Mouse (Mus musculus) heart, postnatal 36 days (tissue): ENCODE data around the gene Hbs1l. TPM values are rescaled to one million over a fixed set of nuclear protein-coding genes. Genes with fewer than 3 reads are reported as not detected.
A peak's percentile ranks its signal among the peaks of the same experiment; 100 is the strongest.

Experiments
- DNase-seq, 2 experiments: peaks; one replicate each; pipeline ENCODE4 v3.0.0; 2021 to 2022
- intact Hi-C: fragments of 180-260 bp; cut with DNase I; formaldehyde crosslinking; loops from one replicate; pipeline ENCODE4 v1.15.1; 2025
- total RNA-seq, 2 experiments: library from RNA; stranded (reverse); gene quantifications; 2 replicates each; pipeline ENCODE4 v1.2.3; 2021

Gene Hbs1l
- total RNA-seq, 2 experiments from 2014 or later, result 77.8 to 79.0 TPM

DNA sequence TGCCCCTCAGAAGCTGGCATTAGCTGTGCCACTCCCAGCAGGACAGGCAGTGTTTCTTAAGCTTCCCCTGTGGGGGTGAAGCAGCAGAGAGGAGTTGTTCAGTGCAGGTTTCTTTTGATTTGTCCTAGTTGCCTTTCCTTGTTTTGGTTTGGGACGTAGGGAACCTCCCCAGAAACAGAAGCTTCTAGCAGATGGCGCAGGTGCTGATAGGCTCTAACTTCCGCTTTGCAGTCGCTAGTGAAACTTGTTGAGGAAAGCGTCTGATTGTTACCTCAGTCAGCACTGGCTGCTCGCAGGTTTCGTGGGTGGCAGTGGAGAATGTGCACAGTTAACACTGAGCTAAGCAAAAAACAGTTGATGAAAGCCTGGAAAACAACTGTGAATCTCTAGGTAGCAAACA, 6.0 kb downstream of the Hbs1l start:
- intact Hi-C loops, result no loop called here
- no peak for DNase-seq

DNA sequence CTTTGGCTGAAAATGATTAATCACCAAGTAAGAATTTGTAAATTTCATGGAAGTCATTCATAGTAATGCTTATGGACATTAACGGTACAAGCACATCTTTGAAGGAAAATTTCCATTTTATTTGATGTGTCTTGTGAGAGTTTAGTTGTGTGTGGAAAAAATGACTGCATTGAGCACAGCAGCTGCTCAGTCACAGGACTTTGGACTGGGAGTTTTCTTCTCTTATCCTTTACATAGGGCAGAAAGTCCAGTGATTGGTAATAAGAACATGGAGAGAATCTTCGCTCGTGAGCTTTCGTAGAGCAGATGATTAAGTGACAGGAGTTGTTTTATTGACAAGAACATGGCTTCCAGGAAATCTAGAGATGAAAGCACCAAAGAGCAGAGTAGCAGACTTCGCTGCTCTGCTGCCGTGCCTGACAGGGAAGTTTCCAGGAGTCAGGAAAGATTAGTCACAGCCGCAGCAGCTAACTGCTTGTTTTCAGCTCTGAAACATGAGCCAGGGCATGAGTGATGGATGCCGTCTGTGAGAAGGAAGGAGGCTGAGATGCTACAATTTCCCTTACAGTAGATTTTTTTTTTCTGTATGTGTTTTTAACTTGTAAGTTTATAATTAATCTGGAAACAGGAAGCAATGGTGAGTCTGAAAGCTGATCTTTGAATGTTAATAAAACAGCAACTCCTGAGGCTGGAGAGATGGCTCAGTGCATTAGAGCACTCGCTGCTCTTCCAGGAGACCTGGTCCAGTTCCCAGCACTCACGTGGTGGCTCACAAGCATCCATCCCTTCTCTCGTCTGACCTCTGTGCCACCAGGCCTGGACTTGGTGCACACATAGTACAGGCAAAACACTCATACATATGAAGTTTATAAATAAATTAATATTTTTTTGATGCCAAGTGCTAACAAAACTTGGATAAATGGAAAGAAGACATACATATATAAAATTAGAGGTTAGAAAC, 9.2 kb downstream of the Hbs1l start:
- DNase-seq, result no peak
- intact Hi-C loops, result no loop called here

DNA sequence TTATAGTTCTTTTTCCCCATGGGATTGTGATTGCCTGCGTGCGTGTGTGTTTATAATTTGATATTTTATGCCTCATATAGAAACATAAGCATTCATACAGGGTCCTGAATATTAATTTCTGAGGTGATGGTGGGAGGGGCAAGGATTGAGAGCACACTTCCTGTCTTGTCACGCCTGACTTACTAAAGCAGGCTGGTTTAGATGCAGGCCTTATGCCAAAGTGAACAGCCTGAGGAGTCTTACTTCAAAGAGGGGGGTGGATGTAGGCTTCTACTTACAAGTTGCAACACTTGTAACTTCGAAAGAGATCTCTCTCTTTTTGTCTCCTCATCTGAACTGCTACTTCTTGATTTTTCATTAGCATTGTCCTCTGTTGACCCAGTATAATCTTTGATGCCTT, 18.0 kb downstream of the Hbs1l start:
- no peak for DNase-seq
- intact Hi-C loops, result no loop called here

DNA sequence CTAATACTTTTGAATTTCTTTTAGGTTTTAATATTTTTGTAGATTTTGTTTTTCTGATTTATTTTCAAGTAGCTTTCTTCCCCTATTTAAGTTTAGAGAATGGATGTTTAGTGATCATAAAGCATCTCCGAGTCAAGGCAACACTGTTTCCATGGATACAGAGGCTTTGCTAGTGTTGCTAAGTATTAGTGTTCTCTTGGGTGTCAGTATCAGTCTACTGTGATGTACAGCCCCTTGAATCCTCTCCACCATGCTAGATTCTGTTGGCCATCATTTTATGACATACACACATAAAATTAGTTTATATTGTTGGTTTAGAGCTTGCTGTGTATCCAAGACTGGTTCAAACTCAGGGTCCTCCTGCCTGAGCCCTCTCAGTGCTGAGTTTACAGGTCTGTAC, 20.3 kb downstream of the Hbs1l start:
- intact Hi-C loops, result no loop called here
- no peak for DNase-seq

- DNase-seq, result no peak
- intact Hi-C loops, result no loop called here
Measured at GRCm38 (mm10) chr10:21318250-21318649, 22.5 kb downstream of the Hbs1l start.

DNA sequence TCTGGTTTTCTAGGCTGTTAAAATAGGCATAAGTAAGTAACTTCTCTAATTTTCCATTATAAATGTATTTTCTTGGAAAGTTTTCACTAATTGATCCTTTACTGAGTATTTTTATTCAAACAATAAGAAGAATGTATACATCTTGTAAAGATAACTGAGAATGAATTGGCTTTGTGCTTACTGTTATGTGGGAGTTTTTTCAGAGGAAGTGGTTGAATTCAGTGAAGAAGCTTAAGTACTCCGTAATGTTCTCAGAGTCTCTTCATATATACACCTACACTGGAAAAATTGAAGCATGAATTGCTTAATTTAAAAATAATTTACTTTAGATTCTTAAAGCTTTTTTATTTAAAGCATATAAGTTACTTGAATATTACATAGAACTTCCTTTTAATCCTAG, 23.2 kb downstream of the Hbs1l start:
- no peak for DNase-seq
- intact Hi-C loops, result no loop called here

GRCm38 (mm10) chr10:21320601-21321000, 24.8 kb downstream of the Hbs1l start:
- intact Hi-C loops, result no loop called here
- no peak for DNase-seq

DNA sequence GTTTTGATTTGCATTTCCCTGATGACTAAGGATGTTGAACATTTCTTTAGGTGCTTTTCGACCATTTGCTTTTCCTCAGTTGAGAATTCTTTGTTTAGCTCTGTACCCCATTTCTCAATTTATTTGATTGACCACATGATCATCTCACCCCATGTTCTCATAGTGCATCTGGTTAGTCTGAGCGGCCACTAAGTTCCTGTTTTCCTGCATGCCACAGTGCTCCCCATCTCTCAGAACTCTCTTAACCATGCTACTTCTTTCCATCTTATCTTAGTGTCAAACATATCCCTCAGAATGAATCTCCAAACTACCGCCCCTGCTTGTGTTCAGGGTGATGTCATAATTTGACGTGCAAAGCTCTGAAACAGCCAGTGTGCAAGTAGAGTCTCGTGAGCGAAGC, 30.6 kb downstream of the Hbs1l start:
- intact Hi-C loops, result no loop called here
- no peak for DNase-seq

GRCm38 (mm10) chr10:21327605-21328135, 31.9 kb downstream of the Hbs1l start:
- DNase-seq, result no peak
- intact Hi-C loops, result no loop called here

- intact Hi-C loops, result no loop called here
- no peak for DNase-seq
Measured at GRCm38 (mm10) chr10:21334349-21335105, 38.7 kb downstream of the Hbs1l start.

- intact Hi-C loops, result no loop called here
- DNase-seq, result no peak
Measured at GRCm38 (mm10) chr10:21335534-21335933, 39.8 kb downstream of the Hbs1l start.

GRCm38 (mm10) chr10:21337191-21337590, 41.4 kb downstream of the Hbs1l start:
- DNase-seq, result peak in 1 of 2 experiments; percentile 18
- intact Hi-C loops, result no loop called here

DNA sequence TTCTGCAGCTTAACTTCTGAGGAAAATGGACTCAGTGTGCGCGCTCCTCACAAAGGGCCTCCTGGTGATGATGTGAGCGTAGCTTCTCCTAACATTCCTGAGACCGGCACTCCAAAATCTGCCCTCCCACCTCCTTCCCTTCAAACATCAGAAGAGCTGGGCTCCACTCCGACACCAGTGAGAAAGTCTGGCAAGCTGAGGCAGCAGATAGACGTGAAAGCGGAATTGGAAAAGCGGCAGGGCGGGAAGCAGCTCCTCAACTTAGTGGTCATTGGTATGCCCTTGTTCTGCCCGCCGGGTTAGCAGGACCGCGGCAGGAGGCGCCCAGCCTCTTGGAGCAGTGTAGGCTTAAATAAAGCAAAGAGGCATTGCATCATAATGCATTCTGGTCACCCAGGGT, 45.9 kb downstream of the Hbs1l start:
- no peak for DNase-seq
- intact Hi-C loops, result no loop called here

DNA sequence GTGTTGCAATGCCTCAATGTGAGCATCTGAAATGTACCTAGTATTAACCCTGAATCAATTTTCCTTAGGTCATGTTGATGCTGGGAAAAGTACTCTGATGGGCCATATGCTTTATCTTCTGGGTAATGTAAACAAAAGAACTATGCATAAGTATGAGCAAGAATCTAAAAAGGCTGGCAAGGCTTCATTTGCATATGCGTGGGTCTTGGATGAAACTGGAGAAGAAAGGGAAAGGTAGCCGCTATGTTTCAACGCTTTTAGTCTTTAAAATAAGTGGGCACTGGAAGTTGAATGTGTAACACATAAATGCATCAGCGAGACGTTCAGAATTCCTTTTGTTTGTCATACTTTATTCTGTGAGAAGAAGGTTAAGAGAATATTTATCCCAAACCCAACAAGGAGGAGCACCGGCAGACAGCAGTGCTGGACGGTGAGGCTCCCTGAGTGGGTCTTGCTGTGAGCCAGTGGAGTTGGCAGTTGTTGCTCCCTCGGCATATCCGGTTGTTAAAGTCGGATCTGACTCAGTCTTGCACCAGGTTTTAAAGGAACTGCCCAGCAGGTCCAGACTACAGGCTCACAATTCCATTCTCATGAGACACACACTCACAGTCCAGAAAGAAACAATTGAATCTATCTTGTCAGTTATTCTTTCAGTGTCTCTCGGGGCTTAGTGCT, 46.7 kb downstream of the Hbs1l start:
- DNase-seq, result no peak
- intact Hi-C loops, result no loop called here

DNA sequence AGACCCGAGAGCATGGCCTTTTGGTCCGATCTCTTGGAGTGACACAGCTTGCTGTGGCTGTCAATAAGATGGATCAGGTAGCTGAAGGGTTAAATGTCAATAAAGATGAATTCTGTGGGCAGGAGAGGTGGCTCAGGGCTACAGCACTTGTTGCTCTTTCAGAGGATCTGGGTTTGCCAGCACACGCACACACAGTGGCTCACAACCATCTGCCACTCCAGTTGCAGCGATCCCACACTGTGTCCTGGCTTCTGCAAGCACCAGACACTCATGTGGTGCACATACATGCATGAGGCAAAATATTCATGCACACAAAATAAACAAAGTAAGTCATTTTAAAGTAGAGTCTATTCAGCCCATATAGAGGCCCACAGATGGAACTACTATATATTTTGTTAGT, 51.6 kb downstream of the Hbs1l start:
- DNase-seq, result no peak
- intact Hi-C loops, result no loop called here

GRCm38 (mm10) chr10:21349449-21349848, 53.7 kb downstream of the Hbs1l start:
- intact Hi-C loops, result no loop called here
- DNase-seq, result no peak

DNA sequence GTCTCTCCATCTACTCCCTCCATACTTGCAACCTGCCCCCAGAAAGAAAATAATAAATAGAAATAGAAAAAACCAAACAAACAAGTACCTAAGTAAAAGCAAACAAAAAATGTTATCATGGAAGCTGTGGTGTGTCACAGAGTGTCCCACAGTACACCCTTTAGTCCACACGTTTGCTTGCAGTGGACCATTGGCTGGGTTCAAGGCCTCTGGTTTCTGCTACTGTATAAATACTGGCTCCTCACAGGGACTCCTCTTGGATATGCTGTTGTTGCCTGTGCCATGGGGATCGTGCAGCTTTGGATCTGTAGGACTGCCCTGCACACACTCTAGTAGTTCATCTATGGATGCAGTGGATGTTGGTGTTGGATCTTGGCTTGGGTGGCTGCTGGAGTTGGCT, 54.2 kb downstream of the Hbs1l start:
- intact Hi-C loops, result no loop called here
- no peak for DNase-seq

DNA sequence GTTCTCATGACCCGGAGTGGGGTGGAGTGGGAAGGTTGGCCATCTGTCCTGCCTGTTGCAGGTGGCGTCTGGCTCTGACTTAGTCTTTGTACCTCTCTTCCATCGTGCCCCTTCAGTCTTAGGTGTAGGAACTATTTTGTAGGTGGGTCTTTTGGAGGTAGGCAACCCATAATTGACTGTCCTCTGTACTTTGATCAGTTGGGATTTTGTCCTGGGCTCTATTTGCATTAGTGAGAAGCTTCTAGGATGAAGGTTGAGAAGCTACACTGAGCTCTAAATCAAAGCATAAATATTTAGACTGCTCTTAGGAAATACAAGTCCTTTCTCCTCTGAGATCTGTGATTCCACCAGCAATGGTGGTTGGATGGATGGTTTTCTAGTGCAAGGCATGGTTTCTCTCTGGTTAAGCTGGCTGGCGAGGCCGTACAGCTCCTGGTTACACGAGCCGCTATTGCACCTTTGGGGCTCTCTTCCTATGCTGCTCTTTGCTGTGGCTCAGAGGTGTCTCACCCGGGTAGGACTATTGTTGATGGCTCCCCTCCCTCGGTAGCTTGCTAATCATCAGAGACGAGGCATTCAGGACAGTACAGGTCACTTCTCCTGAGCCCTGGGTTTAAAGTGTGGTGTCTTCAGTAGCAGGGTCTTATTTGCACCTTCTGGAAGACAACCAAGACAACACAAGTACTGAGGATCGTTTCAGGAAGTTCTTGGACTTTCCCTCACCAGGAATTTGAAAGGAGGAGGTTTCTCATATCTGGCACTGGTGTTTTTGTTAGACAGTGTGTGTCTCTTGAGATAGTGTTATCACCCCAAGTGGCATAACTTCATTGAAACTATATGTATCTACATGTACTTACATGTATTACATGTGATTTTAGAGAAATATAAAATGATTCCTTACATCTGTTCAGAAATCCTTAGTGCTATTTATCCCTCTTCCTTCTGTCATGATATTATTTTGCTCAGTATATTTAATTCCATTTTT, 55.0 kb downstream of the Hbs1l start:
- intact Hi-C loops, result no loop called here
- no peak for DNase-seq

DNA sequence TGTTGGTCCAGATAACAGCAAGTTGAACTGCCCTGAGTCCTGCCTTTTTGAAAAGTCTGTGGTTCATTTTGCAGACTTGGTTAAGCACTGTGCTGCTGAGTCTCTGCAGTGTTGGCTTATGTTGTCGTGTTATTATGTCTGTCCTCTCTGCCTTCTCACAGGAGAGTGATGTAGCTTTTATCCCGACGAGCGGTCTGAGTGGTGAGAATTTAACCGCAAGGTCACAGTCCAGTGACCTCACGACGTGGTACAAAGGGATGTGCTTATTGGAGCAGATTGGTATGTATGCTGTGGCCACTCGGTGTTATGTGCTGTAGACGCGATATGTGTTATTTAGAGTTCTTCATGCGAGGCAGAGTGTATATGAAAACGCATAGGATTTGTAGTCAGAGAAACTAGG, 56.0 kb downstream of the Hbs1l start:
- intact Hi-C loops, result no loop called here
- no peak for DNase-seq

GRCm38 (mm10) chr10:21353890-21354289, 58.1 kb downstream of the Hbs1l start:
- DNase-seq, result no peak
- intact Hi-C loops, result no loop called here
